Mouse (Mus musculus) kidney, postnatal 36 days (tissue): ENCODE results near the gene Olfr812.
"Not testable (repeated sequence)": the region's sequence is repeated elsewhere in the genome, so short reads cannot be mapped to it uniquely, and the experiment has no call there.

Experiments used
- DNase-seq, 2 experiments: peaks; one replicate each; pipeline ENCODE4 v3.0.0; 2021 to 2022; ENCODE audit warnings: mixed read lengths in 2 of 2

Olfr812 gene

DNA sequence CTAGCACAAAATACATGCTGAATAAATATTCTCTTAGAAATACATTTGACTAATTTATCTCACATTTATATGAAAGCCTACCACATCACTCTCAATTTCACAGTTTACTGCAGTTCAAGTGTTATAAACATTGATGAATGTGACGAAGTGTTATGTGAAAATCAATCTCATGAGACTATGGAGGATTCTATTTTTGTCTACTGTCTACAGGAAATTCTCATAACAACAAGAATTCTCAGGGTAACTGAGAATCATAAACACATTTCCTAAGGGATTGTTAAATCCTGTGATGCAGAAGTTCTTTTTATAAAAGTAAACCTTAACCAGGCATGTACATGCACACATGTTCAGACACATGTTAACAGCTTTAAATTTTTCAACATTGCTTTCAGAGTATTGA, at the start of gene Olfr812:
Gene Olfr812 (minus strand): TSS at position 101 of the 400 bp plus-strand sequence.
- no peak for DNase-seq

DNA sequence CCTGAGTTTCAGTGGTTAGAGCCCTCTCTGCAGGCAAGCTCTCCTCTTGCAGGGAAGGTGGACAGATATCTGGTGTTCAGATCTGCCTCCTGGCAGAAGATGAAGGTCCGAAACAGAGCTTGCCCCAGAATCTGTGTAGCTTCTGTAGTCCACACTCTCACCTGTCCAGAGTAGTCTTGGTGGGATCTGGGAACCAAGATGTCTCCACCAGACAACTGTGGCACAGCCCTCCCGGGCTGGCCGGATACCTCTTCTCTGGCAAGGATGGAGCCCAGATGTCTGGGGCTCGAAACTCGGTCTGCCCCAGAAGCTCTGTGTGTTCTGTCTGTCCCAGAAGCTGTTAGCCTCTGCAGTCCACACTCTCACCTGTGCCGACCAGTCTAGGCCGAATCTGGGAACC, 40.0 kb upstream of the Olfr812 start:
- no peak for DNase-seq

DNA sequence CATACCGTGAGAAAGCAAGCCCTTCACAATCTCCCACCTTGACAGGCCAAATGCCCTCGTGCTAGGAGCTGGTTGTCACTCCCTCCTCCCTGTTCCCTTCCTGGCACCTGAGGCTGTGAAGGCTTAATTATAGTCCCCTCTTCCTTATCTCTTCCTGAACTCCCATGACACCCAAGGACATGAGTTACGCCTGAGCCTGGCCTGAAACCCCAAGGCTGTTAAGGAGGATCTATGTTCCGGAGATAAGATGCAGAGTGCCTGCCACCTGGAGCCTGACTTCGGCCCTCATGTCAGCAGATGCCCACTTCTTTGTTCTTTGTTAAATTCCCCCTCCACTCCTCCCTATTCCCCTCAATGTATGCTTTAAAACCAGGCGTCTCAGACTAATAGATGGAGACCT, 39.6 kb upstream of the Olfr812 start:
- not testable (repeated sequence) for DNase-seq

- DNase-seq = not testable (repeated sequence)
Observed at GRCm38 (mm10) chr10:129879751-129880150, 33.9 kb upstream of the Olfr812 start, which contains the start of gene Olfr814. Gene Olfr814, minus strand, starts transcription at chr10:129879851.

- no peak for DNase-seq
Observed at GRCm38 (mm10) chr10:129855067-129855466, 9.2 kb upstream of the Olfr812 start, which contains the start of gene Olfr813. Gene Olfr813, plus strand, starts transcription at chr10:129855367.

DNA sequence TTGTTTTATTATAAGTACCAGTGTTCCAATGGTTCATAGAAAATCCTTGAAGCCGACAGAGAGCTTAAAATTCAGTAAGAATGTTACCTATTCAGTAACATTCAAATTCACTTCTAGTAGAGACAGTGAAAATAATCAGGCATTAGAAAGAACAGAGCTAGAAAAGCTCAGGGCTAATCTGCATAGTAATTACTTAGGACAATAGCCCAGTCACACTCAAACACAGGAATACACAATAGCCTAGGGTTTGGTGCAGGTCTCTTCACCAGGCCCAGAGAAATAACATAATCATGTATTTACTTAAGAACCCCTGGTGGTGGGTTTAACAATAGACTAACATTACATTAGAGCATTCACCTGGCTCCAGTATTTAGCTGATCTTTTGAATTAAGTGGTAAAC, 1.4 kb upstream of the Olfr812 start:
- no peak for DNase-seq

- no peak for DNase-seq
Observed at GRCm38 (mm10) chr10:129804296-129804695, 41.6 kb downstream of the Olfr812 start, which contains the start of gene Olfr811. Gene Olfr811, minus strand, starts transcription at chr10:129804396.

DNA sequence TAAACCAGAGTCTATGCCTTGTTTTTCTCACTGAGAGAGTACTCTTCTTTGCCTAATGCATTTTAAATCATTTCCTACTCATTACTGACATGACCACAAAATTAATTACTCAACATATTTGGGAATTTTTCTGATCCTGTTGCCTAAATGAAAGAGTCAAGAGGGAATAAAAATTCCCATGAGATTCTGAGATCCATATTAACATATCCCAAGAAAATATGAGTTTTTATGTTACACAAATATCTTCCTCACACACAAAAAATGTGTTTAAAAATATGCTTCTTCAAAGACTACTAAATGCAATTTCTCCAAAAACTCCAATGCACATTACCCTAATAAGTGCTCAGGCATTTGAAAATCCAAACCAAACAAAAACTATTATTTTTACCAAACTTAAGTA, 51.1 kb downstream of the Olfr812 start, which contains the start of gene Olfr810:
Gene Olfr810 (minus strand): TSS at position 101 of the 400 bp plus-strand sequence.
- DNase-seq = no peak
